Mouse (Mus musculus) CH12.LX (cell line): ENCODE results near the gene D630045J12Rik. TPM values are rescaled to one million over a fixed set of nuclear protein-coding genes. Genes with fewer than 3 reads are reported as not detected.

Experiments used
- DNase-seq: peaks from one replicate; pipeline ENCODE4 v3.0.0-alpha.2; 2013; ENCODE audit errors: extremely low read depth
- H3K27ac ChIP-seq: 2 replicates; pipeline ENCODE4 v1.5.1; 2012; ENCODE audit warnings: low read depth, mild to moderate bottlenecking, control low read depth, moderate library complexity; ENCODE audit not compliant: insufficient read depth
- H3K27me3 ChIP-seq: replicated peaks from 2 replicates; pipeline ENCODE3; 2012; ENCODE audit warnings: inconsistent platforms
- H3K36me3 ChIP-seq, 2 experiments: replicated peaks in 1 of 2; 2 replicates each; pipeline versions ENCODE3 to v1.6.1; 2012; ENCODE audit warnings: inconsistent platforms in 1 of 2, low read length in 1 of 2, mild to moderate bottlenecking in 1 of 2, mixed read lengths in 1 of 2, moderate library complexity in 1 of 2; ENCODE audit not compliant: control insufficient read depth in 1 of 2, insufficient read depth in 1 of 2
- H3K4me1 ChIP-seq, 2 experiments: 2 replicates each; pipeline ENCODE4 v1.6.1; 2012; ENCODE audit warnings: inconsistent platforms in 1 of 2, moderate library complexity in 1 of 2; ENCODE audit not compliant: insufficient read depth in 2 of 2, control insufficient read depth in 1 of 2
- H3K4me2 ChIP-seq: 2 replicates; pipeline ENCODE4 v1.6.1; 2012; ENCODE audit warnings: low read depth, mild to moderate bottlenecking, control low read depth; ENCODE audit not compliant: poor library complexity, insufficient read depth, severe bottlenecking
- H3K4me3 ChIP-seq, 3 experiments: fragments of 150-350 bp in 1 of 3; sonication (generic) in 1 of 3; replicated peaks in 1 of 3; 2 replicates each; pipeline versions ENCODE3 to v1.5.1; 2011 to 2012; ENCODE audit warnings: low read depth in 2 of 3, low read length in 2 of 3, mild to moderate bottlenecking in 2 of 3, moderate library complexity in 2 of 3, control low read depth in 1 of 3, improper control_type of control experiment in 1 of 3, inconsistent platforms in 1 of 3, mixed read lengths in 1 of 3; ENCODE audit not compliant: poor library complexity in 1 of 3
- H3K79me2 ChIP-seq: replicated peaks from 2 replicates; pipeline ENCODE4 v1.6.1; 2012; ENCODE audit warnings: mild to moderate bottlenecking, moderate library complexity; ENCODE audit not compliant: control insufficient read depth, poor library complexity, insufficient read depth, severe bottlenecking; ENCODE audit errors: extremely low read depth
- H3K9ac ChIP-seq: 2 replicates; pipeline ENCODE4 v1.6.1; 2012; ENCODE audit warnings: low read depth, mild to moderate bottlenecking, control low read depth, moderate library complexity; ENCODE audit not compliant: insufficient read depth
- H3K9me3 ChIP-seq: replicated peaks from 2 replicates; pipeline ENCODE3; 2012; ENCODE audit warnings: low read length, inconsistent platforms, mixed read lengths
- BHLHE40 ChIP-seq: IDR thresholded peaks from 2 replicates; pipeline ENCODE4 v1.6.1; 2011; ENCODE audit warnings: mild to moderate bottlenecking, low read depth, low read length, improper control_type of control experiment
- CTCF ChIP-seq, 2 experiments: IDR thresholded peaks in 1 of 2; conservative IDR thresholded peaks in 1 of 2; 2 replicates each; pipeline ENCODE4 v1.5.1; 2011 to 2012; ENCODE audit warnings: low read depth in 2 of 2, low read length in 2 of 2, improper control_type of control experiment in 1 of 2, inconsistent platforms in 1 of 2, mild to moderate bottlenecking in 1 of 2, moderate library complexity in 1 of 2
- E2F4 ChIP-seq: IDR thresholded peaks from 2 replicates; pipeline ENCODE4 v1.6.1; 2011; ENCODE audit warnings: low read depth, low read length, improper control_type of control experiment; ENCODE audit not compliant: insufficient replicate concordance
- ELF1 ChIP-seq: IDR thresholded peaks from 2 replicates; pipeline ENCODE4 v1.6.1; 2014; ENCODE audit warnings: low read depth, mild to moderate bottlenecking, inconsistent platforms, low read length, improper control_type of control experiment
- EP300 ChIP-seq: IDR thresholded peaks from 2 replicates; pipeline ENCODE4 v1.6.1; 2011; ENCODE audit warnings: low read length, improper control_type of control experiment
- ETS1 ChIP-seq: conservative IDR thresholded peaks from 2 replicates; pipeline ENCODE4 v1.6.1; 2012; ENCODE audit warnings: low read depth, mild to moderate bottlenecking, inconsistent platforms, low read length, improper control_type of control experiment, moderate library complexity
- GABPA ChIP-seq: IDR thresholded peaks from 2 replicates; pipeline ENCODE4 v1.6.1; 2012; ENCODE audit warnings: low read depth, low read length, improper control_type of control experiment, inconsistent platforms; ENCODE audit not compliant: insufficient replicate concordance
- JUN ChIP-seq: IDR thresholded peaks from 2 replicates; pipeline ENCODE4 v1.6.1; 2011; ENCODE audit warnings: low read depth, mild to moderate bottlenecking, low read length, improper control_type of control experiment, moderate library complexity; ENCODE audit not compliant: insufficient read depth
- JUND ChIP-seq: conservative IDR thresholded peaks from 2 replicates; pipeline ENCODE4 v1.6.1; 2011; ENCODE audit warnings: low read depth, low read length, improper control_type of control experiment
- MAX ChIP-seq: IDR thresholded peaks from 2 replicates; pipeline ENCODE4 v1.6.1; 2011; ENCODE audit warnings: low read length, improper control_type of control experiment
- MXI1 ChIP-seq: IDR thresholded peaks from 2 replicates; pipeline ENCODE4 v1.6.1; 2011; ENCODE audit warnings: mild to moderate bottlenecking, low read depth, low read length, improper control_type of control experiment
- MYC ChIP-seq: IDR thresholded peaks from 2 replicates; pipeline ENCODE4 v1.6.1; 2011; ENCODE audit warnings: low read depth, mild to moderate bottlenecking, improper control_type of control experiment, low read length
- NRF1 ChIP-seq: IDR thresholded peaks from 2 replicates; pipeline ENCODE4 v1.6.1; 2014; ENCODE audit warnings: low read depth, mild to moderate bottlenecking, inconsistent platforms, low read length, improper control_type of control experiment, moderate library complexity
- PAX5 ChIP-seq: IDR thresholded peaks from 2 replicates; pipeline ENCODE4 v1.6.1; 2012; ENCODE audit warnings: low read length, inconsistent platforms, mixed read lengths
- POLR2AphosphoS2 ChIP-seq: IDR thresholded peaks from 2 replicates; pipeline ENCODE4 v1.6.1; 2011; ENCODE audit warnings: low read depth, low read length, improper control_type of control experiment
- TBP ChIP-seq: conservative IDR thresholded peaks from 2 replicates; pipeline ENCODE4 v1.6.1; 2011; ENCODE audit warnings: low read depth, low read length, improper control_type of control experiment
- USF1 ChIP-seq: IDR thresholded peaks from 2 replicates; pipeline ENCODE4 v1.6.1; 2014; ENCODE audit warnings: low read depth, mild to moderate bottlenecking, inconsistent platforms, low read length, improper control_type of control experiment
- ZC3H11A ChIP-seq: IDR thresholded peaks from 2 replicates; pipeline ENCODE4 v1.6.1; 2012; ENCODE audit warnings: low read depth, mild to moderate bottlenecking, inconsistent platforms, low read length, improper control_type of control experiment
- ZKSCAN1 ChIP-seq: IDR thresholded peaks from 2 replicates; pipeline ENCODE4 v1.6.1; 2012; ENCODE audit warnings: low read depth, inconsistent platforms, low read length, improper control_type of control experiment, borderline replicate concordance
- ZMIZ1 ChIP-seq: IDR thresholded peaks from 2 replicates; pipeline ENCODE4 v1.6.1; 2012; ENCODE audit warnings: low read depth, mild to moderate bottlenecking, inconsistent platforms, low read length, improper control_type of control experiment
- ZNF384 ChIP-seq: IDR thresholded peaks from 2 replicates; pipeline ENCODE4 v1.6.1; 2012; ENCODE audit warnings: low read depth, low read length, improper control_type of control experiment, inconsistent platforms
- dilution Hi-C: fragments of 300-500 bp; cut with MboI; formaldehyde crosslinking; loops from 2 replicates; pipeline ENCODE4 v1.14.3; 2020; ENCODE audit warnings: low sequenced_read_pairs; ENCODE audit not compliant: extremely low pct_unique_long_range_greater_than_20kb, extremely low pct_ligation_motif_present
- in situ Hi-C: fragments of 300-500 bp; cut with MboI; formaldehyde crosslinking; loops from 3 replicates; pipeline ENCODE4 v1.14.3; 2019; ENCODE audit warnings: low sequenced_read_pairs, low pct_ligation_motif_present, low pct_unique_long_range_greater_than_20kb, mixed read lengths
- polyA plus RNA-seq: library from polyadenylated mRNA; unstranded; fragments of >175 nt; gene quantifications from 2 replicates; pipeline ENCODE4 v1.2.1, GENCODE M21; 2012; ENCODE audit warnings: low read depth; ENCODE audit not compliant: insufficient read length
- total RNA-seq, 2 experiments: library from RNA; depleted of rRNA; stranded (reverse); fragments of 300-350 nt in 1 of 2; fragments of >200 nt in 1 of 2; gene quantifications; 2 replicates each; pipeline ENCODE4 v1.2.3; 2012 to 2014

D630045J12Rik gene
- total and polyA plus RNA-seq, 3 experiments = 0.48 to 4.9 (median 1.7) TPM

DNA sequence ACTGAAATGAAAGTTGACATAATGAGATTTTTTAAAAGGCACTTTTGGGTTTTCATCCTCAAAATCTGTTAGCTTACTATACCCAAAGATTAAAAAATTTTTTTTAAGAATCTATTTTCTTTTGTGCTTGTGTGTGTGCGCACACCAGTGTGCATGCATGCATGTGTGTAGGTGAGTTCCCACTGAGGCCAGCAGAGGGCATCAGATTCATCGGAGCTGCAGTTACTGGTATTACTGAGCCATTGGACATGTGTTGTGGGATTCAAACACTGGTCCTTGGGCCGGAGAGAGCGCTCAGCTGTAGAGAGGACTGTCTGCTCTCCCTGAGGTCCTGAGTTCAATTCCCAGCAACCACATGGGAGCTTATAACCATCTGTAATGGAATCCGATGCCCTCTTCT lies 123.9 kb downstream of the D630045J12Rik start:
- no peak overlapping the region for H3K27ac ChIP-seq
- H3K4me3 ChIP-seq = no peak overlapping the region
- H3K9ac ChIP-seq = no peak overlapping the region
- DNase-seq = no peak
- peaks cover 0 to 9% of the 10 kb centered on the region in 2 experiments; a peak in 2 of 4 replicates for H3K4me1 ChIP-seq
- dilution Hi-C loops = no loop called here
- no peaks in the 10 kb centered on the region for H3K9me3 ChIP-seq
- H3K27me3 ChIP-seq = no peaks in the 10 kb centered on the region
- no peak overlapping the region for H3K4me2 ChIP-seq
- no peaks in the 10 kb centered on the region for H3K79me2 ChIP-seq
- TF ChIP-seq USF1 = no peak
- TF ChIP-seq CTCF (conservative IDR thresholded peaks at IDR 0.05 in 1 of 2, IDR thresholded peaks at IDR 0.05 in 1 of 2; ENCODE audit: low read depth in 2 of 2, low read length in 2 of 2) = peak; percentile 15 to 26; a peak in 2 of 4 replicates
- TF ChIP-seq POLR2AphosphoS2 = no peak
- peaks cover 0 to 23% of the 10 kb centered on the region in 2 experiments for H3K36me3 ChIP-seq
- in situ Hi-C loops = no loop called here

DNA sequence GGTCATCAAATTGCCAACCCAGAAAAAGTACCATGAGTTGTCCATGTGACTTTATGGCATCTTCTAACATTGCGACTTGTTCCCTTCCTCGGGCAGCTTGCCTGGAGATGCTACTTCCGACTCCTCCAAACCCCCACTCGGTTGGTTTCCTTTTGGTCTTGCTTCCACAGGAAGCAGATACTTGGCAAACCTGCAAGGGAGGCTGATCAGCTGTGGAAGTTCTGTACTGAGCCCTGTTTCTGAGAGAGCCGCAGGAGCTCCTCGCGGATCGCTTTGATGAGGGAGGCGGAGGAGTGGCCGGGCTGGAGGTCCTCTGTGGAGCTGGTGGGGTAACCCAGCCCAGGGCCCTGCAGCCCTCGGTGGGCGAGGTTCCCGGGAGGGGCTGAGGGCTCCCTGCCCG lies 125.7 kb downstream of the D630045J12Rik start:
- no peak for DNase-seq
- Histone ChIP-seq H3K4me3 (no peak overlapping the region), H3K79me2 (no peaks in the 10 kb centered on the region), H3K27ac (no peak overlapping the region), H3K27me3 (no peaks in the 10 kb centered on the region)
- dilution Hi-C loops = no loop called here
- TF ChIP-seq GABPA (no peak), ZMIZ1 (no peak), CTCF (conservative IDR thresholded peaks at IDR 0.05 in 1 of 2, IDR thresholded peaks at IDR 0.05 in 1 of 2; ENCODE audit: low read depth in 2 of 2, low read length in 2 of 2) (no peak), ZNF384 (no peak), NRF1 (no peak), ZC3H11A (no peak), JUN (no peak), TBP (no peak), ETS1 (no peak), ZKSCAN1 (no peak), MXI1 (no peak), MAX (no peak), ELF1 (no peak), BHLHE40 (no peak), MYC (no peak), E2F4 (no peak), JUND (no peak), EP300 (no peak), PAX5 (no peak)
- TF ChIP-seq, all 38 proteins: peak for 0
- H3K9me3 ChIP-seq = no peaks in the 10 kb centered on the region
- H3K4me2 ChIP-seq = no peak overlapping the region
- no peak overlapping the region for H3K9ac ChIP-seq
- H3K4me1 ChIP-seq = peaks cover 0 to 9% of the 10 kb centered on the region in 2 experiments; a peak in 2 of 4 replicates
- H3K36me3 ChIP-seq = peaks cover 0 to 20% of the 10 kb centered on the region in 2 experiments
- in situ Hi-C loops = no loop called here
